Mouse (Mus musculus): ENCODE data around the gene Dpep2nb.

- TF ChIP-seq CTCF (IDR thresholded peaks at IDR 0.05; ENCODE audit: control insufficient read depth, insufficient read depth, low read length): no peak
- no peak for TF ChIP-seq POLR2A (IDR thresholded peaks at IDR 0.05; ENCODE audit: borderline replicate concordance, control insufficient read depth, low read depth, low read length)
Observed at GRCm38 (mm10) chr8:106017130-106017529, 11.4 kb upstream of the Dpep2nb start.
